Mouse (Mus musculus) kidney, adult 2 months (tissue): ENCODE results near the gene Pan2. TPM values are rescaled to one million over a fixed set of nuclear protein-coding genes. Genes with fewer than 3 reads are reported as not detected.

Experiments
- DNase-seq: peaks from one replicate; pipeline ENCODE4 v3.0.0; 2021
- H3K27ac ChIP-seq: fragments of 200-500 bp; 2 replicates; pipeline ENCODE4 v1.5.1; 2012; ENCODE audit warnings: low read depth, low read length, control low read depth, inconsistent platforms; ENCODE audit not compliant: insufficient read depth
- H3K27me3 ChIP-seq: fragments of 200-500 bp; replicated peaks from 2 replicates; pipeline ENCODE4 v1.6.1; 2012; ENCODE audit warnings: mild to moderate bottlenecking, moderate library complexity, low read length, inconsistent platforms; ENCODE audit not compliant: control insufficient read depth, insufficient read depth
- H3K36me3 ChIP-seq: fragments of 200-500 bp; 2 replicates; pipeline ENCODE4 v1.6.1; 2012; ENCODE audit warnings: mild to moderate bottlenecking, moderate library complexity, low read length, inconsistent platforms; ENCODE audit not compliant: control insufficient read depth, insufficient read depth
- H3K4me1 ChIP-seq: fragments of 200-500 bp; 2 replicates; pipeline ENCODE4 v1.6.1; 2011; ENCODE audit warnings: low read length; ENCODE audit not compliant: control insufficient read depth, insufficient read depth
- H3K4me3 ChIP-seq: fragments of 200-500 bp; 2 replicates; pipeline ENCODE4 v1.5.1; 2011; ENCODE audit warnings: mild to moderate bottlenecking, low read depth, low read length, control low read depth; ENCODE audit not compliant: insufficient read depth
- CTCF ChIP-seq: fragments of 200-500 bp; conservative IDR thresholded peaks from 2 replicates; pipeline ENCODE4 v1.5.1; 2011; ENCODE audit warnings: low read depth, mild to moderate bottlenecking, control low read depth, low read length, moderate library complexity, mixed read lengths; ENCODE audit not compliant: insufficient read depth, insufficient read length
- POLR2A ChIP-seq: fragments of 200-500 bp; IDR thresholded peaks from one replicate; pipeline ENCODE4 v1.6.1; 2011; ENCODE audit warnings: low read depth, low read length, control low read depth
- WGBS: fragments of 180-500 bp; shearing (Covaris S2); methylation state at CpG from one replicate; pipeline ENCODE4 v1.1.7; 2018; 5-methylcytosine and 5-hydroxymethylcytosine counted together
- polyA plus RNA-seq: library from polyadenylated mRNA; depleted of rRNA; stranded (reverse); fragments of >200 nt; gene quantifications from 2 replicates; pipeline ENCODE4 v1.2.3, GENCODE M21; 2012

Gene Pan2
- polyA plus RNA-seq, 1 experiment, result 18.1 TPM

- WGBS, result 8% methylated on average over 5 of the region's 5 CpGs
- Histone ChIP-seq H3K36me3 (no peaks in the 10 kb centered on the region), H3K27me3 (no peaks in the 10 kb centered on the region), H3K4me3 (peak overlapping the region; percentile 95), H3K27ac (peak overlapping the region; percentile 99), H3K4me1 (peaks cover 20% of the 10 kb centered on the region)
- no peak for TF ChIP-seq POLR2A
- no peak for TF ChIP-seq CTCF
- peak; percentile 42 for DNase-seq
Measured at GRCm38 (mm10) chr10:128338415-128338814, 35.3 kb downstream of the Pan2 start.

GRCm38 (mm10) chr10:128338948-128339347, 35.8 kb downstream of the Pan2 start:
- 0 out of 2 replicates have a peak overlapping the region, but pooled peaks have one; percentile 26 for H3K27ac ChIP-seq
- DNase-seq, result no peak
- 22% methylated on average over 2 of the region's 2 CpGs for WGBS
- no peaks in the 10 kb centered on the region for H3K27me3 ChIP-seq
- H3K36me3 ChIP-seq, result no peaks in the 10 kb centered on the region
- H3K4me1 ChIP-seq, result peaks cover 21% of the 10 kb centered on the region
- H3K4me3 ChIP-seq, result peak overlapping the region; percentile 26; the same call in 1 of the 2 replicates
- TF ChIP-seq CTCF, result no peak
- TF ChIP-seq POLR2A, result no peak

- 72% methylated on average over 2 of the region's 2 CpGs for WGBS
- no peak overlapping the region for H3K4me3 ChIP-seq
- peaks cover 26% of the 10 kb centered on the region for H3K4me1 ChIP-seq
- no peak overlapping the region for H3K27ac ChIP-seq
- no peak for DNase-seq
- TF ChIP-seq CTCF (0 out of 2 replicates have a peak, but pooled peaks have one; percentile 12), POLR2A (no peak)
- H3K36me3 ChIP-seq, result no peaks in the 10 kb centered on the region
- H3K27me3 ChIP-seq, result no peaks in the 10 kb centered on the region
Measured at GRCm38 (mm10) chr10:128340257-128340656, 37.1 kb downstream of the Pan2 start.

GRCm38 (mm10) chr10:128343436-128343835, 40.3 kb downstream of the Pan2 start:
- WGBS, result 69% methylated on average over 1 of the region's 1 CpGs
- Histone ChIP-seq H3K4me3 (no peak overlapping the region), H3K36me3 (no peaks in the 10 kb centered on the region), H3K27me3 (no peaks in the 10 kb centered on the region), H3K27ac (no peak overlapping the region), H3K4me1 (peaks cover 12% of the 10 kb centered on the region)
- no peak for DNase-seq
- TF ChIP-seq POLR2A, result no peak
- no peak for TF ChIP-seq CTCF

GRCm38 (mm10) chr10:128344568-128345275, 41.6 kb downstream of the Pan2 start:
- no peaks in the 10 kb centered on the region for H3K27me3 ChIP-seq
- peaks cover 9% of the 10 kb centered on the region for H3K4me1 ChIP-seq
- WGBS, result 7% methylated on average over 7 of the region's 7 CpGs
- DNase-seq, result peak; percentile 91
- H3K4me3 ChIP-seq, result no peak overlapping the region
- no peaks in the 10 kb centered on the region for H3K36me3 ChIP-seq
- no peak for TF ChIP-seq CTCF
- TF ChIP-seq POLR2A, result no peak
- peak overlapping the region; percentile 36; the same call in 1 of the 2 replicates for H3K27ac ChIP-seq

GRCm38 (mm10) chr10:128347541-128347940, 44.4 kb downstream of the Pan2 start:
- DNase-seq, result no peak
- Histone ChIP-seq H3K36me3 (peaks cover 5% of the 10 kb centered on the region), H3K4me1 (peaks cover 9% of the 10 kb centered on the region), H3K27me3 (no peaks in the 10 kb centered on the region), H3K27ac (no peak overlapping the region), H3K4me3 (no peak overlapping the region)
- TF ChIP-seq POLR2A, result no peak
- TF ChIP-seq CTCF, result no peak
- 85% methylated on average over 8 of the region's 8 CpGs for WGBS

- Histone ChIP-seq H3K4me3 (no peak overlapping the region), H3K27me3 (no peaks in the 10 kb centered on the region), H3K27ac (no peak overlapping the region), H3K36me3 (peaks cover 12% of the 10 kb centered on the region), H3K4me1 (no peaks in the 10 kb centered on the region)
- 58% methylated on average over 2 of the region's 2 CpGs for WGBS
- TF ChIP-seq CTCF, result peak; percentile 26; the same call in 1 of the 2 replicates
- no peak for TF ChIP-seq POLR2A
- DNase-seq, result peak; percentile 71
Measured at GRCm38 (mm10) chr10:128358796-128359195, 55.7 kb downstream of the Pan2 start.
